Mouse (Mus musculus): ENCODE data around the gene Atp1a3. TPM values are rescaled to one million over a fixed set of nuclear protein-coding genes. Genes with fewer than 3 reads are reported as not detected.
"Not testable (repeated sequence)": the region's sequence is repeated elsewhere in the genome, so short reads cannot be mapped to it uniquely, and the experiment has no call there.

The Atp1a3 gene
- 1.5 and 2.0 TPM in 2 replicates for polyA plus RNA-seq (2015; fragmentation: Nextera tagmentation; extraction: Ambion mirVana)

GRCm38 (mm10) chr7:25005421-25006065, at the start of gene Atp1a3:
TSS of gene Atp1a3 (minus strand) at chr7:25005958.
- no peaks in the 10 kb centered on the region for H3K36me3 ChIP-seq
- H3K9ac ChIP-seq = no peak within 1 kb of the TSS
- H3K4me1 ChIP-seq = peaks cover 29% of the 10 kb centered on the region
- H3K4me2 ChIP-seq (replicated peaks) = peak within 1 kb of the TSS; percentile 65
- WGBS = under 1% methylated on average over 53 of the region's 54 CpGs
- no peaks in the 10 kb centered on the region for H3K9me3 ChIP-seq (replicated peaks)
- peaks cover 69% of the 10 kb centered on the region for H3K27me3 ChIP-seq
- peak within 1 kb of the TSS; percentile 39 for H3K4me3 ChIP-seq (replicated peaks)
- peak; percentile 40; the same call in 1 of the 2 replicates for ATAC-seq (ENCODE audit: insufficient number of reproducible peaks, low FRiP score, low TSS enrichment, low read depth)
- H3K27ac ChIP-seq (replicated peaks) = no peak within 1 kb of the TSS

- Histone ChIP-seq H3K27ac (replicated peaks) (no peak overlapping the region), H3K9me3 (replicated peaks) (no peaks in the 10 kb centered on the region), H3K9ac (no peak overlapping the region), H3K4me1 (no peaks in the 10 kb centered on the region), H3K4me3 (replicated peaks) (no peak overlapping the region), H3K27me3 (no peaks in the 10 kb centered on the region), H3K36me3 (peaks cover 62% of the 10 kb centered on the region), H3K4me2 (replicated peaks) (no peak overlapping the region)
- 89% methylated on average over 3 of the region's 3 CpGs for whole genome bisulfite sequencing
- no peak for ATAC-seq (ENCODE audit: insufficient number of reproducible peaks, low FRiP score, low TSS enrichment, low read depth)
Measured at GRCm38 (mm10) chr7:25052587-25052986, 46.8 kb upstream of the Atp1a3 start.

GRCm38 (mm10) chr7:25049295-25049930, 43.7 kb upstream of the Atp1a3 start:
- Histone ChIP-seq H3K4me2 (replicated peaks) (no peak overlapping the region), H3K9me3 (replicated peaks) (no peaks in the 10 kb centered on the region), H3K4me1 (no peaks in the 10 kb centered on the region), H3K9ac (no peak overlapping the region), H3K27me3 (no peaks in the 10 kb centered on the region), H3K27ac (replicated peaks) (no peak overlapping the region), H3K36me3 (peaks cover 61% of the 10 kb centered on the region), H3K4me3 (replicated peaks) (no peak overlapping the region)
- 84% methylated on average over 16 of the region's 16 CpGs for WGBS
- ATAC-seq (ENCODE audit: insufficient number of reproducible peaks, low FRiP score, low TSS enrichment, low read depth) = no peak

GRCm38 (mm10) chr7:25047363-25047762, 41.6 kb upstream of the Atp1a3 start:
- no peak overlapping the region for H3K27ac ChIP-seq (replicated peaks)
- no peak overlapping the region for H3K4me3 ChIP-seq (replicated peaks)
- WGBS = 86% methylated on average over 8 of the region's 8 CpGs
- H3K4me2 ChIP-seq (replicated peaks) = no peak overlapping the region
- no peaks in the 10 kb centered on the region for H3K9me3 ChIP-seq (replicated peaks)
- no peaks in the 10 kb centered on the region for H3K4me1 ChIP-seq
- no peak for ATAC-seq (ENCODE audit: insufficient number of reproducible peaks, low FRiP score, low TSS enrichment, low read depth)
- H3K27me3 ChIP-seq = no peaks in the 10 kb centered on the region
- peaks cover 63% of the 10 kb centered on the region for H3K36me3 ChIP-seq
- no peak overlapping the region for H3K9ac ChIP-seq

- not testable (repeated sequence) for H3K9me3 ChIP-seq (replicated peaks); H3K27ac ChIP-seq (replicated peaks); ATAC-seq (ENCODE audit: insufficient number of reproducible peaks, low FRiP score, low TSS enrichment, low read depth); H3K27me3 ChIP-seq; H3K4me3 ChIP-seq (replicated peaks); H3K4me1 ChIP-seq; H3K9ac ChIP-seq; H3K4me2 ChIP-seq (replicated peaks)
- WGBS = 88% methylated on average over 7 of the region's 7 CpGs
- peaks cover 49% of the 10 kb centered on the region for H3K36me3 ChIP-seq
Measured at GRCm38 (mm10) chr7:25044599-25044998, 38.8 kb upstream of the Atp1a3 start.

- H3K4me2 ChIP-seq (replicated peaks) = no peak overlapping the region
- H3K27ac ChIP-seq (replicated peaks) = no peak overlapping the region
- 88% methylated on average over 12 of the region's 12 CpGs for WGBS
- no peaks in the 10 kb centered on the region for H3K4me1 ChIP-seq
- peaks cover 40% of the 10 kb centered on the region for H3K36me3 ChIP-seq
- H3K9ac ChIP-seq = no peak overlapping the region
- no peak overlapping the region for H3K4me3 ChIP-seq (replicated peaks)
- no peaks in the 10 kb centered on the region for H3K27me3 ChIP-seq
- H3K9me3 ChIP-seq (replicated peaks) = no peaks in the 10 kb centered on the region
- no peak for ATAC-seq (ENCODE audit: insufficient number of reproducible peaks, low FRiP score, low TSS enrichment, low read depth)
Measured at GRCm38 (mm10) chr7:25041921-25042320, 36.2 kb upstream of the Atp1a3 start.

GRCm38 (mm10) chr7:25035916-25036315, 30.2 kb upstream of the Atp1a3 start:
- Histone ChIP-seq H3K27me3 (no peaks in the 10 kb centered on the region), H3K36me3 (peaks cover 26% of the 10 kb centered on the region; the same call in 1 of the 2 replicates), H3K4me2 (replicated peaks) (no peak overlapping the region), H3K4me1 (no peaks in the 10 kb centered on the region), H3K27ac (replicated peaks) (no peak overlapping the region), H3K9ac (no peak overlapping the region), H3K4me3 (replicated peaks) (no peak overlapping the region), H3K9me3 (replicated peaks) (no peaks in the 10 kb centered on the region)
- 53% methylated on average over 7 of the region's 7 CpGs for WGBS
- no peak for ATAC-seq (ENCODE audit: insufficient number of reproducible peaks, low FRiP score, low TSS enrichment, low read depth)

- no peak for ATAC-seq (ENCODE audit: insufficient number of reproducible peaks, low FRiP score, low TSS enrichment, low read depth)
- WGBS = 94% methylated on average over 4 of the region's 4 CpGs
- no peaks in the 10 kb centered on the region for H3K4me1 ChIP-seq
- H3K9ac ChIP-seq = no peak overlapping the region
- H3K9me3 ChIP-seq (replicated peaks) = no peaks in the 10 kb centered on the region
- no peaks in the 10 kb centered on the region for H3K27me3 ChIP-seq
- H3K36me3 ChIP-seq = peaks cover 26% of the 10 kb centered on the region; the same call in 1 of the 2 replicates
- no peak overlapping the region for H3K27ac ChIP-seq (replicated peaks)
- H3K4me2 ChIP-seq (replicated peaks) = no peak overlapping the region
- H3K4me3 ChIP-seq (replicated peaks) = no peak overlapping the region
Measured at GRCm38 (mm10) chr7:25034796-25035195, 29.0 kb upstream of the Atp1a3 start.

GRCm38 (mm10) chr7:25031528-25031927, 25.8 kb upstream of the Atp1a3 start:
- 67% methylated on average over 3 of the region's 3 CpGs for WGBS
- H3K9ac ChIP-seq = no peak overlapping the region
- no peak overlapping the region for H3K4me3 ChIP-seq (replicated peaks)
- H3K27me3 ChIP-seq = no peaks in the 10 kb centered on the region
- ATAC-seq (ENCODE audit: insufficient number of reproducible peaks, low FRiP score, low TSS enrichment, low read depth) = no peak
- H3K4me2 ChIP-seq (replicated peaks) = no peak overlapping the region
- peaks cover 28% of the 10 kb centered on the region; the same call in 1 of the 2 replicates for H3K36me3 ChIP-seq
- H3K4me1 ChIP-seq = no peaks in the 10 kb centered on the region
- H3K9me3 ChIP-seq (replicated peaks) = no peaks in the 10 kb centered on the region
- no peak overlapping the region for H3K27ac ChIP-seq (replicated peaks)

GRCm38 (mm10) chr7:25030032-25030753, 24.4 kb upstream of the Atp1a3 start:
- ATAC-seq (ENCODE audit: insufficient number of reproducible peaks, low FRiP score, low TSS enrichment, low read depth) = no peak
- no peaks in the 10 kb centered on the region for H3K27me3 ChIP-seq
- 29% methylated on average over 5 of the region's 5 CpGs for WGBS
- H3K27ac ChIP-seq (replicated peaks) = no peak overlapping the region
- H3K4me3 ChIP-seq (replicated peaks) = no peak overlapping the region
- H3K9ac ChIP-seq = no peak overlapping the region
- H3K9me3 ChIP-seq (replicated peaks) = no peaks in the 10 kb centered on the region
- H3K4me2 ChIP-seq (replicated peaks) = no peak overlapping the region
- H3K4me1 ChIP-seq = no peaks in the 10 kb centered on the region
- peaks cover 18% of the 10 kb centered on the region; the same call in 1 of the 2 replicates for H3K36me3 ChIP-seq

- H3K9me3 ChIP-seq (replicated peaks) = no peaks in the 10 kb centered on the region
- no peaks in the 10 kb centered on the region for H3K27me3 ChIP-seq
- no peak for ATAC-seq (ENCODE audit: insufficient number of reproducible peaks, low FRiP score, low TSS enrichment, low read depth)
- H3K4me1 ChIP-seq = no peaks in the 10 kb centered on the region
- peaks cover 29% of the 10 kb centered on the region; the same call in 1 of the 2 replicates for H3K36me3 ChIP-seq
- H3K27ac ChIP-seq (replicated peaks) = no peak overlapping the region
- no peak overlapping the region for H3K4me3 ChIP-seq (replicated peaks)
- H3K9ac ChIP-seq = no peak overlapping the region
- H3K4me2 ChIP-seq (replicated peaks) = no peak overlapping the region
- WGBS = 57% methylated on average over 7 of the region's 7 CpGs
Measured at GRCm38 (mm10) chr7:25026452-25026851, 20.7 kb upstream of the Atp1a3 start.

Measured in embryonic facial prominence, embryonic 15.5 days (tissue).